Mouse (Mus musculus) adrenal gland, postnatal 36 days (tissue): ENCODE measurements around the gene Nr1i2. TPM values are rescaled to one million over a fixed set of nuclear protein-coding genes. Genes with fewer than 3 reads are reported as not detected.

Experiments
- total RNA-seq, 2 experiments: library from RNA; stranded (reverse); gene quantifications; 2 replicates each; pipeline ENCODE4 v1.2.3; 2021

The Nr1i2 gene
- total RNA-seq, 2 experiments from 2014 or later, result not detected

Other genes starting within 250 kb of the Nr1i2 start
- gene Gsk3b, start 205.8 kb downstream of the Nr1i2 start, total RNA-seq, result 10 to 100 TPM; 59.0 to 70.0 TPM
- gene Maats1, start 47.3 kb upstream of the Nr1i2 start, total RNA-seq, result under 1 TPM; 0.66 to 0.70 TPM
- 100 to 1,000 TPM; 288 to 296 TPM for gene Cox17, start 52.2 kb upstream of the Nr1i2 start, total RNA-seq
- gene Gm21987, start 52.2 kb upstream of the Nr1i2 start, total RNA-seq, result under 1 TPM in 1 of 2 experiments, not detected in 1; 0.95 TPM
- 1 to 10 TPM; 1.3 to 1.8 TPM for gene Popdc2, start 67.4 kb upstream of the Nr1i2 start, total RNA-seq
- gene Pla1a, start 138.3 kb upstream of the Nr1i2 start, total RNA-seq, result 10 to 100 TPM; 16.4 to 45.3 TPM
- 10 to 100 TPM; 47.3 to 54.0 TPM for gene Adprh, start 157.9 kb upstream of the Nr1i2 start, total RNA-seq
- gene Cd80, start 160.7 kb upstream of the Nr1i2 start, total RNA-seq, result under 1 TPM; 0.53 to 0.79 TPM
- gene Timmdc1, start 227.8 kb upstream of the Nr1i2 start, total RNA-seq, result 10 to 100 TPM; 46.1 to 47.8 TPM